Mouse (Mus musculus): Measurements from ENCODE around the gene Gm20388. TPM values are rescaled to one million over a fixed set of nuclear protein-coding genes. Genes with fewer than 3 reads are reported as not detected.

Gene Gm20388
- polyA plus RNA-seq, 1 experiment from 2014 or later, result not detected

- peak overlapping the region; percentile 61; the same call in 1 of the 2 replicates for H3K4me2 ChIP-seq (ENCODE audit: low read length)
- peaks cover 81 to 99% of the 10 kb centered on the region in 2 experiments for H3K4me1 ChIP-seq (ENCODE audit: control insufficient read depth in 2 of 2, insufficient read depth in 2 of 2, low read length in 2 of 2)
- no peak overlapping the region for H3K4me3 ChIP-seq (ENCODE audit: control insufficient read depth in 1 of 2, insufficient read depth in 1 of 2, low read depth in 1 of 2, low read length in 2 of 2)
- 85% methylated on average over 18 of the region's 18 CpGs for WGBS
- no peaks in the 10 kb centered on the region for H3K27me3 ChIP-seq (ENCODE audit: control insufficient read depth, insufficient read depth, low read length)
- peak overlapping the region; percentile 72; the same call in 1 of the 2 replicates for H3K9ac ChIP-seq (ENCODE audit: low read length)
- H3K27ac ChIP-seq (replicated peaks in 1 of 2; ENCODE audit: control insufficient read depth in 1 of 2, insufficient read depth in 1 of 2, low read depth in 2 of 2, low read length in 2 of 2), result peak overlapping the region in 1 of 2 experiments; percentile 98; a peak in 2 of 4 replicates
- no peaks in the 10 kb centered on the region for H3K9me3 ChIP-seq (ENCODE audit: control insufficient read depth, low read length)
- peaks cover 34% of the 10 kb centered on the region for H3K36me3 ChIP-seq (ENCODE audit: control insufficient read depth, insufficient read depth, low read length)
- ATAC-seq (ENCODE audit: insufficient number of reproducible peaks, insufficient read depth, low FRiP score, low read depth), result no peak
Observed at GRCm38 (mm10) chr8:120554466-120555039, 643.9 kb downstream of the Gm20388 start.

- 24% methylated on average over 20 of the region's 20 CpGs for WGBS
Observed at GRCm38 (mm10) chr8:120556198-120556892, 645.7 kb downstream of the Gm20388 start.

DNA sequence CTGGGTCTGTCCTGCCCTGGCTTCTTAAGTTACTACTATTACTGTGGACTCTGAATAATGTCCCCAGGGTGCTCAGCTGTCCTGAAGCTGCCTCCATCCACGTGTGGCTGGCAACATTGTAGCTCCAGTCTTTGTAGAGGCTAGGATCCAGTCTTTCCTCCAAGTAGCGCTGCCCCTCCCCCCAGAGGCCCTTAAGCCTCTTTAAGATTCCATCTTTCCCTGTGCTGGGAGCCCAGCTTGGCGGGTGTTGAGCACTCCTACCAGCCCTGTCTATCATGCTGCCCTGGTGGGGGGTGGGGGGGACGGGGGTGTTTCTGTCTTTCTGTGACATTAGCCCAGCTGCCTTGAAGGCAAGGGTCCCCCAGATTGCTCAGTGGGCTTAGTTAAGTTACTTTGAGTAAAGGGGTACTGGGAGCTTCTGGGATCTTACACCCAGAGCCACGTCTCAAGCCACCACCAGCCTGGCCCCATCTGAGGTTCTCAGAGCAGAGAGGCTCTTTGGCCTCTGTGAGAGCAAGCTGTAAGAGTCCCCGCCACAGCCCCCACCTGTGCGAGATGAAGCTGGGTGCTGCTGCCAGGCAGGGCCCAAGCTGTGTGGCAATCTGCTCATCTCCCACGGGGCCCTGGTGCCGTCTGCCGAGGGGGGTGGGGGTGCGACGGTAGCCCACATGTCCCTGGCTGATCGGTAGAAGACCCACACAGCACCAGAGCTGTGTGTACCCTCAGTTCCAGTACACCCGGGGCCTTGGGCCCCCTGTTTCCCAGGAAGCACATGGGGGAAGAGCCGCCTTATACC lies 646.7 kb downstream of the Gm20388 start:
- H3K9ac ChIP-seq (ENCODE audit: low read length), result peak overlapping the region; percentile 72; the same call in 1 of the 2 replicates
- H3K4me3 ChIP-seq (ENCODE audit: control insufficient read depth in 1 of 2, insufficient read depth in 1 of 2, low read depth in 1 of 2, low read length in 2 of 2), result no peak overlapping the region

More at GRCm38 (mm10) chr8:120556198-120556892, 645.7 kb downstream of the Gm20388 start:
- Histone ChIP-seq H3K27ac (replicated peaks in 1 of 2; ENCODE audit: control insufficient read depth in 1 of 2, insufficient read depth in 1 of 2, low read depth in 2 of 2, low read length in 2 of 2) (peak overlapping the region; percentile 96 to 98), H3K9me3 (ENCODE audit: control insufficient read depth, low read length) (no peaks in the 10 kb centered on the region), H3K4me3 (ENCODE audit: control insufficient read depth in 1 of 2, insufficient read depth in 1 of 2, low read depth in 1 of 2, low read length in 2 of 2) (peak overlapping the region; percentile 23 to 27), H3K9ac (ENCODE audit: low read length) (peak overlapping the region; percentile 72), H3K27me3 (ENCODE audit: control insufficient read depth, insufficient read depth, low read length) (no peaks in the 10 kb centered on the region), H3K36me3 (ENCODE audit: control insufficient read depth, insufficient read depth, low read length) (peaks cover 37% of the 10 kb centered on the region), H3K4me1 (ENCODE audit: control insufficient read depth in 2 of 2, insufficient read depth in 2 of 2, low read length in 2 of 2) (peaks cover 75 to 97% of the 10 kb centered on the region in 2 experiments), H3K4me2 (ENCODE audit: low read length) (peak overlapping the region; percentile 61)
- ATAC-seq (ENCODE audit: insufficient number of reproducible peaks, insufficient read depth, low FRiP score, low read depth), result no peak

DNA sequence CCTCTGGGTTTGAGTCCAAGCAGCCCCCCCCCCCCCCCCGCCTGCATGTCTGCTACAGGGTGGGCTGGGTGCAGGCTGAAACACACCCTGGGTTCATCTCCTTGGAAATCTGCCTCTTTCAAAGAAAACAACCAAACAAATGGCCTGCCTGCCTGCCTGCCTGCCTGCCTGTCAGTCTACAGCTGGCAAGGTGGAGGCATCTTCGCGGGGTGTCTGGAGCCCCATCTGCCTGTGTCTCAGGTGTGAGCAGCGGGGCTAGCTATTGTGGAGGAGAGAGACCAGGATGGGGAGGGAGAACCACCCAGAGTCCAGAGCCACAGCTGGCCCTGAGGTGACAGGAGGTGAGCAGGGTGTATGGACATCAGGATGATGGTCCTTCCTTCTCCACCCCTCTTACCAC lies 647.5 kb downstream of the Gm20388 start:
- H3K27ac ChIP-seq (replicated peaks in 1 of 2; ENCODE audit: control insufficient read depth in 1 of 2, insufficient read depth in 1 of 2, low read depth in 2 of 2, low read length in 2 of 2), result no peak overlapping the region
- no peaks in the 10 kb centered on the region for H3K9me3 ChIP-seq (ENCODE audit: control insufficient read depth, low read length)
- no peak overlapping the region for H3K4me2 ChIP-seq (ENCODE audit: low read length)
- H3K4me3 ChIP-seq (ENCODE audit: control insufficient read depth in 1 of 2, insufficient read depth in 1 of 2, low read depth in 1 of 2, low read length in 2 of 2), result no peak overlapping the region
- ATAC-seq (ENCODE audit: insufficient number of reproducible peaks, insufficient read depth, low FRiP score, low read depth), result no peak
- H3K4me1 ChIP-seq (ENCODE audit: control insufficient read depth in 2 of 2, insufficient read depth in 2 of 2, low read length in 2 of 2), result peaks cover 76 to 97% of the 10 kb centered on the region in 2 experiments
- no peaks in the 10 kb centered on the region for H3K27me3 ChIP-seq (ENCODE audit: control insufficient read depth, insufficient read depth, low read length)
- H3K9ac ChIP-seq (ENCODE audit: low read length), result no peak overlapping the region
- 69% methylated on average over 4 of the region's 4 CpGs for WGBS
- peaks cover 36% of the 10 kb centered on the region for H3K36me3 ChIP-seq (ENCODE audit: control insufficient read depth, insufficient read depth, low read length)

More for the DNA sequence above, 646.7 kb downstream of the Gm20388 start:
- H3K4me1 ChIP-seq (ENCODE audit: control insufficient read depth in 2 of 2, insufficient read depth in 2 of 2, low read length in 2 of 2), result peaks cover 75 to 97% of the 10 kb centered on the region in 2 experiments
- H3K9me3 ChIP-seq (ENCODE audit: control insufficient read depth, low read length), result no peaks in the 10 kb centered on the region
- WGBS, result 55% methylated on average over 15 of the region's 15 CpGs
- H3K27me3 ChIP-seq (ENCODE audit: control insufficient read depth, insufficient read depth, low read length), result no peaks in the 10 kb centered on the region
- peak overlapping the region; percentile 61; the same call in 1 of the 2 replicates for H3K4me2 ChIP-seq (ENCODE audit: low read length)
- peak overlapping the region; percentile 96 to 98 for H3K27ac ChIP-seq (replicated peaks in 1 of 2; ENCODE audit: control insufficient read depth in 1 of 2, insufficient read depth in 1 of 2, low read depth in 2 of 2, low read length in 2 of 2)
- no peak for ATAC-seq (ENCODE audit: insufficient number of reproducible peaks, insufficient read depth, low FRiP score, low read depth)
- peaks cover 37% of the 10 kb centered on the region for H3K36me3 ChIP-seq (ENCODE audit: control insufficient read depth, insufficient read depth, low read length)

GRCm38 (mm10) chr8:120559654-120560053 lies 649.0 kb downstream of the Gm20388 start:
- ATAC-seq (ENCODE audit: insufficient number of reproducible peaks, insufficient read depth, low FRiP score, low read depth), result no peak
- H3K4me2 ChIP-seq (ENCODE audit: low read length), result no peak overlapping the region
- H3K36me3 ChIP-seq (ENCODE audit: control insufficient read depth, insufficient read depth, low read length), result peaks cover 22% of the 10 kb centered on the region
- H3K9ac ChIP-seq (ENCODE audit: low read length), result no peak overlapping the region
- no peaks in the 10 kb centered on the region for H3K9me3 ChIP-seq (ENCODE audit: control insufficient read depth, low read length)
- no peak overlapping the region for H3K4me3 ChIP-seq (ENCODE audit: control insufficient read depth in 1 of 2, insufficient read depth in 1 of 2, low read depth in 1 of 2, low read length in 2 of 2)
- no peak overlapping the region for H3K27ac ChIP-seq (replicated peaks in 1 of 2; ENCODE audit: control insufficient read depth in 1 of 2, insufficient read depth in 1 of 2, low read depth in 2 of 2, low read length in 2 of 2)
- 60% methylated on average over 11 of the region's 11 CpGs for WGBS
- peaks cover 79 to 98% of the 10 kb centered on the region in 2 experiments for H3K4me1 ChIP-seq (ENCODE audit: control insufficient read depth in 2 of 2, insufficient read depth in 2 of 2, low read length in 2 of 2)
- H3K27me3 ChIP-seq (ENCODE audit: control insufficient read depth, insufficient read depth, low read length), result no peaks in the 10 kb centered on the region

- ATAC-seq (ENCODE audit: insufficient number of reproducible peaks, insufficient read depth, low FRiP score, low read depth), result no peak
- H3K27ac ChIP-seq (replicated peaks in 1 of 2; ENCODE audit: control insufficient read depth in 1 of 2, insufficient read depth in 1 of 2, low read depth in 2 of 2, low read length in 2 of 2), result no peak overlapping the region
- no peaks in the 10 kb centered on the region for H3K9me3 ChIP-seq (ENCODE audit: control insufficient read depth, low read length)
- peaks cover 78 to 98% of the 10 kb centered on the region in 2 experiments for H3K4me1 ChIP-seq (ENCODE audit: control insufficient read depth in 2 of 2, insufficient read depth in 2 of 2, low read length in 2 of 2)
- H3K36me3 ChIP-seq (ENCODE audit: control insufficient read depth, insufficient read depth, low read length), result peaks cover 25% of the 10 kb centered on the region
- WGBS, result 82% methylated on average over 5 of the region's 5 CpGs
- no peak overlapping the region for H3K4me3 ChIP-seq (ENCODE audit: control insufficient read depth in 1 of 2, insufficient read depth in 1 of 2, low read depth in 1 of 2, low read length in 2 of 2)
- H3K4me2 ChIP-seq (ENCODE audit: low read length), result no peak overlapping the region
- no peak overlapping the region; the same call in 1 of the 2 replicates for H3K9ac ChIP-seq (ENCODE audit: low read length)
- H3K27me3 ChIP-seq (ENCODE audit: control insufficient read depth, insufficient read depth, low read length), result no peaks in the 10 kb centered on the region
Observed at GRCm38 (mm10) chr8:120560535-120560934, 649.9 kb downstream of the Gm20388 start.

Data from heart, embryonic 14.5 days (tissue).